In the genomic region with DNA sequence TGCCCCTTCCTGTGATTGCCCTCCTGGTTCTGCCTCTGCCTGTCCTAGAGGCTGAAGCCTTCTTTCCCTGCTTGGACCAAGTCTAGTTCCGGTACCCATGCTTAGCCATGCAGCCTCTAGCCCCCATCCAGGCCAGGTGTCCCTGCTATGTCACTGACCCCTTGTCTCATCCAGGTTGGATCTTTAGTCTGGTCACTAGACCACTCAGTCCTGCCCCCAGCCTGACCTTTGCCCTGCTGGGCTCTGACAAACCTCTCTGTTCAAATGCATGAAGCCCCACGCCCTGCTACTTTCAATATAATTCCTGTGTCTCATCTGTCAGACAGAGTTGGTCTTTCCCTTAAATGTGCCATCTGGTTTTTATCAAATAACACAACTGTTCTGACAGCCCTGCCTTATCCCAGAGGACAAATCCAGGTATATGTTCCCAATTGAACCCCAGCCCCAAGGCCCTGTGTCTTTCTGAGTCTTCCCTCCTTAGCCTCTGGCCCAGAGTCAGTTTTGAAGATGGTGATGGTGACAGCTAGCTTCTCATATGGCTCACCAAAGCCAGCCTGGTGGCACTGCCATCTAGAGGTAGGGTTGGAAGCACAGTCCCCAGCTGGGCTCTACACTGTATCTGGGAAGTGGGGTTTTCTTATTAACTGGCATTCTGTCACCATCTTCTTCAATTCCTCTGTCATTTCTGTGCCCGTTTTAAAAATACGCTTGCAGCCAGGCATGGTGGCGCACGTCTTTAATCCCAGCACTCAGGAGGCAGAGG, we compare ENCODE assay signal across 10 mouse cellular contexts. TPM values are rescaled to one million over a fixed set of nuclear protein-coding genes. Genes with fewer than 3 reads are reported as not detected.
DNase-seq lines count a peak whose midpoint lies in the region; ATAC-seq and TF ChIP-seq lines count a peak whose summit lies in the region.
"Had no signal": no experiment of that assay in that cellular context is flagged by ENCODE, and none has a peak within 500 bp of the region (broad histone marks: within the 10 kb centered on the region; RNA-seq: fewer than 3 reads in every experiment).

No protein-coding gene starts in this region.

- no peaks in the 10 kb centered on the region for H3K4me1 ChIP-seq in midbrain, postnatal 0 days (ENCODE audit: insufficient read depth, low read length)
- no peaks in the 10 kb centered on the region for H3K4me1 ChIP-seq in midbrain, embryonic 14.5 days (ENCODE audit: control insufficient read depth, insufficient read depth, low read length)

- H3K4me2 ChIP-seq in midbrain, postnatal 0 days (ENCODE audit: low read depth, low read length, poor library complexity, severe bottlenecking): no peak overlapping the region
- no peak overlapping the region for H3K4me2 ChIP-seq in midbrain, embryonic 14.5 days (ENCODE audit: low read length)

- H3K9me3 ChIP-seq in midbrain, postnatal 0 days (ENCODE audit: low read length): no peaks in the 10 kb centered on the region
- H3K9me3 ChIP-seq in midbrain, embryonic 14.5 days (ENCODE audit: control insufficient read depth, low read length): no peaks in the 10 kb centered on the region

- WGBS in midbrain, postnatal 0 days: 98% methylated on average over 6 of the region's 6 CpGs
- WGBS in midbrain, embryonic 14.5 days: 95% methylated on average over 6 of the region's 6 CpGs

- DNase-seq in heart, adult 11 months: peak; percentile 87
- no peak for DNase-seq in heart, adult 8-10 months (ENCODE audit: low spot score)
- no peak for DNase-seq in midbrain, postnatal 0 days (ENCODE audit: low spot score)
- DNase-seq in midbrain, embryonic 14.5 days: no peak
- peak; percentile 28 for DNase-seq in induced T-regulatory cell, adult 2 months (ENCODE audit: low read depth)
- peak; percentile 61 for DNase-seq in thymus, postnatal 4 days
- no peak for DNase-seq in cerebellum, postnatal 4 days (ENCODE audit: low spot score in 2 of 2)
- DNase-seq in left cerebral cortex, adult 9 months (ENCODE audit: low spot score in 2 of 2): no peak
- DNase-seq: right cerebral cortex, adult 18-20 months had no signal

- no peak overlapping the region; the same call in 1 of the 2 replicates for H3K9ac ChIP-seq in midbrain, postnatal 0 days (replicated peaks; ENCODE audit: low read length, poor library complexity, severe bottlenecking)
- no peak overlapping the region for H3K9ac ChIP-seq in midbrain, embryonic 14.5 days (replicated peaks; ENCODE audit: low read length)

- no peaks in the 10 kb centered on the region for H3K27me3 ChIP-seq in midbrain, postnatal 0 days (ENCODE audit: insufficient read depth, low read length)
- H3K27me3 ChIP-seq in midbrain, embryonic 14.5 days (ENCODE audit: control insufficient read depth, insufficient read depth, low read length): no peaks in the 10 kb centered on the region

- TF ChIP-seq CTCF in midbrain, postnatal 0 days (IDR thresholded peaks at IDR 0.05): peak; percentile 45

- H3K4me3 ChIP-seq in midbrain, postnatal 0 days (ENCODE audit: low read depth, low read length): no peak overlapping the region
- H3K4me3 ChIP-seq in midbrain, embryonic 14.5 days (replicated peaks; ENCODE audit: low read depth, low read length): no peak overlapping the region
- H3K4me3 ChIP-seq: erythroblast, embryonic 14.5 days had no signal

- no peak overlapping the region for H3K27ac ChIP-seq in midbrain, postnatal 0 days (ENCODE audit: low read depth, low read length)
- H3K27ac ChIP-seq in midbrain, embryonic 14.5 days (replicated peaks; ENCODE audit: low read depth, low read length): no peak overlapping the region

- peaks cover 60% of the 10 kb centered on the region for H3K36me3 ChIP-seq in midbrain, postnatal 0 days (ENCODE audit: insufficient read depth, low read length)
- H3K36me3 ChIP-seq in midbrain, embryonic 14.5 days (ENCODE audit: control insufficient read depth, insufficient read depth, low read length): peaks cover 84% of the 10 kb centered on the region

- ATAC-seq in midbrain, postnatal 0 days (ENCODE audit: low FRiP score): no peak
- no peak for ATAC-seq in midbrain, embryonic 14.5 days (ENCODE audit: low FRiP score, low TSS enrichment)

RNA-seq across cellular contexts. Expression of a gene that starts 24.5 kb away (rescaled TPM):
- total RNA-seq in heart, adult 8-10 months (2022): 10 to 100 TPM; 36.6 to 37.8 (median 37.7) TPM
- 39.4 and 45.1 TPM in 2 replicates for total RNA-seq in midbrain, postnatal 0 days (2014; rRNA removed)
- 69.1 and 69.6 TPM in 2 replicates for polyA plus RNA-seq in midbrain, postnatal 0 days (2015; fragmentation: Nextera tagmentation; extraction: Ambion mirVana)
- 91.9 and 107 TPM in 2 replicates for polyA plus RNA-seq in midbrain, embryonic 14.5 days (2014; fragmentation: Nextera tagmentation; extraction: Ambion mirVana)

RNA-seq across cellular contexts. Expression of a gene that starts 25.4 kb away (rescaled TPM):
- 10 to 100 TPM; 41.9 to 54.9 (median 43.9) TPM for total RNA-seq in heart, adult 8-10 months (2022)
- 16.1 and 17.5 TPM in 2 replicates for total RNA-seq in midbrain, postnatal 0 days (2014; rRNA removed)
- 30.0 and 30.8 TPM in 2 replicates for polyA plus RNA-seq in midbrain, postnatal 0 days (2015; fragmentation: Nextera tagmentation; extraction: Ambion mirVana)
- polyA plus RNA-seq in midbrain, embryonic 14.5 days (2014; fragmentation: Nextera tagmentation; extraction: Ambion mirVana): 40.8 and 42.4 TPM in 2 replicates

RNA-seq across cellular contexts. Expression of a gene that starts 55.5 kb away (rescaled TPM):
- total RNA-seq in heart, adult 8-10 months (2022): 10 to 100 TPM; 13.4 to 20.0 (median 16.6) TPM
- 16.0 and 22.2 TPM in 2 replicates for total RNA-seq in midbrain, postnatal 0 days (2014; rRNA removed)
- 19.8 and 24.1 TPM in 2 replicates for polyA plus RNA-seq in midbrain, postnatal 0 days (2015; fragmentation: Nextera tagmentation; extraction: Ambion mirVana)
- polyA plus RNA-seq in midbrain, embryonic 14.5 days (2014; fragmentation: Nextera tagmentation; extraction: Ambion mirVana): 34.1 and 40.1 TPM in 2 replicates

Comparison
In these comparisons a context has a peak if more than half of its experiments do, and no peak if none do; other contexts are left out.
1. DNase-seq: peak in heart, adult 11 months (single experiment), induced T-regulatory cell, adult 2 months (single experiment) and thymus, postnatal 4 days (single experiment); none in heart, adult 8-10 months (single experiment), midbrain, postnatal 0 days (single experiment), midbrain, embryonic 14.5 days (single experiment), cerebellum, postnatal 4 days (0 of 2) and left cerebral cortex, adult 9 months (0 of 2).